Mouse (Mus musculus) left cerebral cortex, postnatal 36 days (tissue): Measurements from ENCODE around the gene Csmd2. TPM values are rescaled to one million over a fixed set of nuclear protein-coding genes. Genes with fewer than 3 reads are reported as not detected.
A peak's percentile ranks its signal among the peaks of the same experiment; 100 is the strongest.
"Not testable (repeated sequence)": the region's sequence is repeated elsewhere in the genome, so short reads cannot be mapped to it uniquely, and the experiment has no call there.

ENCODE experiments used
- DNase-seq, 2 experiments: peaks; one replicate each; pipeline ENCODE4 v3.0.0; 2021 to 2022; ENCODE audit warnings: low spot score in 2 of 2, mixed read lengths in 1 of 2
- intact Hi-C: fragments of 180-260 bp; cut with DNase I; formaldehyde crosslinking; loops from one replicate; pipeline ENCODE4 v1.15.1; 2025
- total RNA-seq, 2 experiments: library from RNA; stranded (reverse); gene quantifications; 2 replicates each; pipeline ENCODE4 v1.2.3; 2021

Gene Csmd2
- total RNA-seq, 2 experiments from 2014 or later: 48.3 to 73.3 TPM

DNA sequence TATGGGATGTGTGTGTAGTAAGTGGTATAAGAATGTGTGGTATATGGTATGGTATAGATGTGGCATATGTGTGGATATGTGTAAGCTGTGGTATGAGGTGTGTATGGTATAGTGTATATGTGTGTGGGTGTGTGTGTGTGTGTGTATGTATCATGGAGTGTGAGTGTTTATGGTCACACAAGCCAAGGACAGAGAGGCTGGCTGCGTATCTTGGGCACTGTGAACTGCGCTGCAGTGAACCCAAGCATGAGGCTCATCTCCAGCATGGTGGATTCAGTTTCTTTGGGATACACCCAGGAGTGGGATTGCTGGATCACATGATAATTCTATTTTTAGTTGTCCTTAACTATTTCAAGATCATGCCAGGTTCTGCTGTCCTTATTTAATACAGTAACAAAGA, 566.5 kb downstream of the Csmd2 start:
- intact Hi-C loops: no loop called here
- no peak for DNase-seq

DNA sequence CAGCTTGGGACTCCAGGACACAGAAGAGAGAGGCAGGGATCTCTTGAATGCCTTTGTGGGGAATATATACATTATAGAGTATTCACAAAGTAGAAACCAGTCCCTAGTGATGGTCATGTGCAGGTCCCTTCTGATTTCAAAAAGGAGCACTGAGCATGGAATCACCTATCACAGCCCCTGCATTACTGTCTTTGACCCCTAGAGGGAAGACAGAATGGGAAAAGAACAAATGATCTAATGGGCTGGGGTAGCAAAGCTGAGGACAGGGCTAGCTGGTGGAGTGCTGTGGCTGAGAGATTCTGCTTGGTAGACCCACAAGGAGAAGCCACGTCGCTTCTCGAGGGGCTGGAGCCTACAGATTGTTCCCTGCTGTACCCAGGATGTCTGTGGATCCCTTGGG, 572.7 kb downstream of the Csmd2 start:
- no peak for DNase-seq
- intact Hi-C loops: no loop called here

DNA sequence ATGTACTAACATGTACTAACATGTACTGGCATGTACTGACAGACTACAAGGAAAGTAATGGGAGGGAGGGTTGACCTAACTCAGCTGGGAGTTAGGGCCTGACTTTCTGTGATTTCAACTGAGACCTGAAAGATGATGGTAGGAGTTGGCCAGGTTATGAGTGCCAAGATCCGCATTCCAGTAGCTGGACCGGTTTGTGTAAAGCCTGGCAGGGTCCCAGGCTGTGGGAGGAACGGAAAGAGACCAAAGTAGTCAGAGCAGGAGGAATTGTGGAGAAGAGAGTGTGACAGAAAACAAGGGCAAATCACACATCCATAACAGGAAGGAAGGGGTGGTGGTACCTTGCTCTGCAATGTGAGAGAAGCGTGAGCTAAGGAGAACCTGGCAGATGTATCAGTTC, 588.2 kb downstream of the Csmd2 start:
- no peak for DNase-seq
- intact Hi-C loops: no loop called here

DNA sequence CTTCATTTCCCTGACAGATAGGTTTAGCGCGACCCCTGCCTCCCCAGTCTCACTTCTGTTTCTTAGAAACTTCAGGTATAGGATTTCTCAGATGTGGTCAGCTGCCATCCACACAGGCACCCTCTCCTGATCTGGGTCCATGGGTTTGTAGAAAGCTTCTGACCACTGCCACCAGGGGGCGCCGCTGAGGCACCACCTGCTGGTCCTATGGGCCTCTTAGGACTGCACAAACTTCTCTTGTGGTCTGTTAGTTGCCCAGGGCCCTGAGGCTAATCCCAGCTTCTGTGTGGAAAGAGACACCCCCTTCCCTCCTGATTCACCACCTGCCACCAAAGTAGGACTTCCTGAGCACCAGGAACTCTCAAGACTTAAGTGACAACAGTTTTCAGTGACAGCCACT, 591.5 kb downstream of the Csmd2 start:
- intact Hi-C loops: no loop called here
- DNase-seq: no peak

DNA sequence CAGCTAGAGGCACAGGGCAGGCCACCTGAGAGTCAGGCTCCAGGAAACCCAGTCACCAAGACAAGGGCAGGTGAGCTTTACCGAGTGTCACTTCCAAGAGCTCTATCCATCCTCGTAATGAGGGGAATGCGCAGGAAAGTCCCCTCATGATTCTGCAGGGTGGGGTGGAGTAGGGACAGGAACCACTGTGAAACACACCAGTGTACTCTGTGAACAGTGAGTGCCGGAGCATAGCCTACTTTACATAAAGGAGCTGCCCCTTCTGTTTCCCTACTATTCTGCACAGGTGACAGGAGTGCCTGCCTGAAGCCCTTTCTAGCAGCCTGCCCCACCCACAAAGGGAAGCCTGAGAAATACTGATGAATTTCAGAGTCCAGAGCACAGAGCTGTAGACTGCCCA, 605.6 kb downstream of the Csmd2 start:
- DNase-seq: no peak
- intact Hi-C loops: no loop called here

DNA sequence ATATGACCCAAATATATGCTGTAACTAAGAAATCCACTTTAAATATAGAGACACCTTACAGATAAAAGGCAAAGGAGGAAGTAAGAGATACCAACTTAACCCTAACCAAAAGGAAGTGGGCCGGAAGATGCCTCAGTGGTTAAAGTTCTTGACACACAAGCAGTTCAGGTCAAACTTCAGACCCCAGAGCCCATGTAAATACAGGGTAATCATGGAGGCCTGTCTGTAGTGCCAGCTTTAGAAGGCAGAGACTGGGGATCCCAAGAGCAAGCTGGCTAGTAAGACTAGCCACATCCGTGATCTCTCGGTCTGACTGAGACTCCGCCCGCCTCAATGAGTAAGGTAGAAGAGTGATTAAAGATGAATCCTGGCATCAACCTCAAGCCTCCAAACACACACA, 606.4 kb downstream of the Csmd2 start:
- DNase-seq: no peak
- intact Hi-C loops: no loop called here

DNA sequence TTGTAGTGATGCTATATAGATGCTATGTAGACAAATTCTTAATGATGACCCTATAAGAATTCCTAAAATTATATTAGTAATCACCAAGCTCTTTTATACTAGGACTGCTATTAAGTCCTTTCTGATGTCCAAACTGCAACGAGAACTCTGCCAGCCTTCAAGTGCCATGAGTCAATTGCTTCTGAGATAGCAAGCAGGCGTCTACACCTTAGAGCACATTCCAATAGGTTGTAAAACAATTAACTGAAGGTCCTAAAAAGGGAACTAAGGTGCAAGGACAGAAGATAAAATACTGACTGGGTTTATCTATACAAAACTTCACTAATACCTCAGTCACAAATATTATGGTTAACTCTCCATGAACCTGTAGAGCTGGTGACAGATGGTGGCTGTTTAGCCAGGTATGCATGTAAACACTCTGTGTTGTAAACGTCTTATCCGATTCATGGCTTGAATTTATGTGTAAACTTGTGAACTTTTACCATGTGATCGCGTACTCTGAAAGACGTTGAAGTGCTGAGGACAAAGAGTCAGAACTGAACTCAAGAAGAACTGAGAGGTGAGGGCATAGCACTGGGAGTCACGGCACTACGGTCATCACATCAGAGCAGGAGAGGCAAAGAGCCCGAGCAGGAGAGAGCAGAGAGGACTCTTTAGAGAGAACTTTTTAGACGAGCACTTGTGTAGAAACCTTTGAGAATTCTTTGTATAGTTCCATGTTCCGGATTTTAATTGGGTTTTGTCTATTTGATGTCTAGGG, 610.3 kb downstream of the Csmd2 start:
- intact Hi-C loops: no loop called here
- DNase-seq: no peak

DNA sequence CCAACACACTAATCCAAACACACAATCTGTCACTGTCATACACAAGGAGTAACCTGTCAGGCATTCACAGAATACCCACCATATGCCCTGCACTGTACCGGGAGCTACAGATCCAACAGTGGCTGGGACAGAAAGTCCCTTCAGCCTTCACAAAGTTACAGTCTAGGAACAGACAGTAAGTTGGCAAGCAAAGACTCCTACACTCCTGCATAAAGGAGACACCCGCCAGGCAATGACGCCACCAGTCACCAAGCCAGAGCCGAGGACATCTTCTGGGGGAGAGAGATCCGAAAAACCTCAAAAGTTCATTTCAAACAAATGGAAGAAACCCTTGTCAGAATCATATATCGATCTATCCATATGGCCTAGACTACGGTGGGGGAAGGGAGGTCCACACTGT, 618.9 kb downstream of the Csmd2 start:
- peak in 1 of 2 experiments; percentile 56 for DNase-seq
- intact Hi-C loops: no loop called here

DNA sequence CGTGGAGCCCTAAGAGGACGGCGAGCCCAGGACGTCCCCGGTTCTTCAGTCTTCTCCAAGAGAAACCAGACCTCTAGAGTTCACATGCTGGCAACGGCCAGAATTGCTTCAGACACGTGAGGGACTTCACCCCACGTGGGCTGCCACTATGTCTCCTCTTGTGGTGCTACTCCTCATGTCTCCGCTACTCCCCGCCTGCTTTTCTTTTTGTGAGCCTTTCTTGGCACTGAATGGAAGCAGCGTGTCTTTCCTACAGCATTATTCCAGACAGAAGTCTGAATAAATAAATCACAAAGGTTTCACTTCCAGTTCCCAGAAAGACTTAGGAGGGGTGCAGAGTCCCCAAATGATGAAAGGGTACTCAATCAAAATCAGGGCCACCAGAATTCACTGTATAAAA, 620.0 kb downstream of the Csmd2 start:
- intact Hi-C loops: no loop called here
- DNase-seq: peak; percentile 33 to 34

DNA sequence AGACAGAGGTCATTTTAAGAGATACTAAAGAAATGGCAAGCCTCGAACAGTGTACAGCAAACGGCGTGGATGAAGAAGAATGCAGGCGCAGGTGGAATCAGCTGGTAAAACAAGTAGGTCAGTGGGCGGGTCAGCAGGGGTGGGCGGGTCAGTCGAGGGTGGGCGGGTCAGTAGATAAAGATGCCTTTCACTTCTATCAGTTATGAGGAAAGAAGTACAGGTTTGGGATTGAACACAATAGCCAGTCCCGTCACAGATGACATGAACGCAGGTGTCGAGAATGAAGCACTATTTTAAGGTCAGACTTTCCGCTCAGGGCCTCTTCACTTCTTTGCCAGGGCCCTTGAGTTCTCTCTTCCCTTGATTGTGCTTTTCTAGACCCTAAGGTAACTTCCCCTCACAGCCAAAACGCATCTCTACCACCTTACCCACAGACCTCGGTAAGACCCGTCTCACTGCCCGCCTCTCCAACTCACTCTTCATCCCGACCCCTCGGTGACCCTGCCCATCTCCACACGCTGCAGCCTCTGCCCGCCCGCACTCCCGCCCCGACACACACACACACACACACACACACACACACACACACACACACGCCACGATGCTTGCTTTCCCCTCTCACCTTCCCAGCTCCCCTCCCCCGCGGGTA, 621.7 kb downstream of the Csmd2 start:
- no peak for DNase-seq
- intact Hi-C loops: no loop called here

DNA sequence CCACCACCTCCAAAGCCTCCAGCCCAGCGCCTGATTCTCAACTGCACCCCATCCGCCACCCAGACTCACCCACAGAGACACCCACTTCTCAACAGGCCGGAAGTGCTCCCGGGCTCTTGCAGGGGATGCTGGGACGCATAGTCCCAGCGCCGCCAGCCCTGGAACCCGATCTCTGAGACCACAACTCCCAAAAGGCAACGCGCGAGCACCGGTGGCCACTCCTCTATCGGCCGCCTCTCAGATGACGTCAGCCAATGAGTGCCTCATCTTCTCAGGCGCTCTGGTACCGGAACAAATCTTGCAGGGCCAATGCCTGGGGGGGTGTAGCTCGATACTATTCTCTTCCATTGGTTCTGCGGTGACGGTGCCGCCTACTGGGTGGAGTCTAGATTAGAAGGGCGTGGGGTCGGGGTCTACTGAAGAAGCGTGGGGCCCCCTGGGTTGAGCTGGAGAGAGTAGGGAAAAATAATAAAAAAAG, 622.3 kb downstream of the Csmd2 start, which contains the start of gene Zscan20:
Gene Zscan20, minus strand, starts transcription at position 174 of the 478 bp plus-strand sequence.
- intact Hi-C loops: loop anchor here (2.0 to 5.0 kb wide), 3 partner anchors 45 to 247 kb away; partner anchors contain the start of gene Phc2

DNA sequence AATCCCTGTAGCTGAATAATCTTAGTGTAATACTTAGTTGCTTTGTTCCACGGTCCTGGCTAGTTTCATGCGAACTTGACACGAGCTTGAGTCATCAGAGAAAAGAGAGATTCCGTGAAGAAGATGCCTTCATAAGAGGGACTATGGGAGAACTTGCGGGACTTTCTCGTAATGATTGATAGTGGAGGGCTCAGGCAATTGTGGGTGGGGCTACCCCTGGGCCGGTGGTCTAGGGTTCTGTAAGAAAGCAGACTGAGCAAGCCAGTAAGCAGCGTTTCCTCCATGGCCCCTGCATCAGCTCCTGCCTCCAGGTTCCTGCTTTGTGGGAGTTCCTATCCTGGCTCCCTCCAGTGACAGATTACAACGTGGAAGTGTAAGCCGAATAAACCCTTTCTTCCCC, 623.0 kb downstream of the Csmd2 start:
- intact Hi-C loops: loop anchor here (2.0 to 5.0 kb wide), 3 partner anchors 44 to 247 kb away; partner anchors contain the start of gene Phc2
- DNase-seq: no peak

More for the DNA sequence above, 622.3 kb downstream of the Csmd2 start, which contains the start of gene Zscan20:
- peak; percentile 95 to 96 for DNase-seq

DNA sequence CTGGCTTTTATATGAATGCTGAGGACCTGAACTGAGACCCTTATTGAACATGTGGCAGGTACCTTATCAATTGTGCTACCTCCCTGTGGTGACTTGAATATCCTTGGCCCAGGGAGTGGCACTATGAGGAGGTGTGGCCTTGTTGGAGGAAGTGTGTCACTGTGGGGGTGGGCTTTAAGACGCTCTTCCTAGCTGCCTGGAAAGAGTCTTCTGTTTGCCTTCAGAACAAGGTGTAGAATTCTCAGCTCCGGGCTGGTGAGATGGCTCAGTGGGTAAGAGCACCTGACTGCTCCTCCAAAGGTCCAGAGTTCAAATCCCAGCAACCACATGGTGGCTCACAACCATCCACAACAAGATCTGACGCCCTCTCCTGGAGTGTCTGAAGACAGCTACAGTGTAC, 624.1 kb downstream of the Csmd2 start:
- intact Hi-C loops: loop anchor here (2.0 to 5.0 kb wide), 3 partner anchors 43 to 246 kb away; partner anchors contain the start of gene Phc2
- not testable (repeated sequence) for DNase-seq

DNA sequence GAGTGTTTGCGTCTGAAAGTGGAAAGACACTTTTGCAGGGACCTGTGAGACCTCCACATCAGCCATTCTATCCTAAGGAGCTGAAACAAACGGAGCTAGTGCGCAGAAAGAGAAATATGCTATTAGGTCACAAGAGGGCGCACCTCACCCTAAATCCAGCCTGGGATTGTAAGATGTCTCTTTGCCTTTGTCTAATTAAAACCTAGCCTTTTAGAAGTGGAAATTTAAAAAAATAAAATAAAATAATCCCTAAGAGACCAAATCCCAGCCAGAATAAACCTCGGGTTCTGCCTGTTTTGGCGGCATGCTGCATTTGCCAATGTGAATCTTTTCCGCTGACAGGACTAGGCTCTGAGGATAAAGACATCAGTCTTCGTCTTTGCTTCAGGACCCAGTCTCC, 625.7 kb downstream of the Csmd2 start:
- DNase-seq: peak in 1 of 2 experiments; percentile 36
- intact Hi-C loops: loop anchor here (5.0 kb wide), 2 partner anchors 94 to 244 kb away; no protein-coding TSS in a partner anchor

DNA sequence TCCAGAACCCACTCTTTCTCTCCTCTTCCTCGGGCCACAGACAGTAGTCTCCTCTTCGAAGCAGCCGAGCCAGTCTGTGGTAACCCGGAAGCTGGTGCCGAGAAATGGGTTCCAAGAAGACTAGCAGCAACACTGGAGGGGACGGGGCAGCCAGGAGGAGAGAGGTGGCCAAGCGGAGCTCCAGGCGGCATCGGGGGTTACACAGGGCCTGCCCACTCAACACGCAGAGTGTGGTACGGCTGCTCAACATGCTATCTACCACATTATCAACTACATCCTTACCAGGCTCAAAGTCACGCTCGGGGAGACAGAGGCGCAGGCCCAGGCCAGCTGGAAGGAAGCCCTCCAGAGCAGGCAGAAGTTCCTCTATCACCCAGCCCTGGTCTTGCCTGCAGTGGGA, 628.1 kb downstream of the Csmd2 start:
- intact Hi-C loops: no loop called here
- DNase-seq: no peak

Other genes with a start within 250 kb of the Csmd2 start
- gene CK137956, start 16.9 kb upstream of the Csmd2 start, total RNA-seq: 1 to 10 TPM; 1.3 to 1.8 TPM